Mouse (Mus musculus): ENCODE measurements around the gene Adrm1. TPM values are rescaled to one million over a fixed set of nuclear protein-coding genes. Genes with fewer than 3 reads are reported as not detected.

Gene Adrm1
- polyA plus RNA-seq, 1 experiment, result 148 TPM

DNA sequence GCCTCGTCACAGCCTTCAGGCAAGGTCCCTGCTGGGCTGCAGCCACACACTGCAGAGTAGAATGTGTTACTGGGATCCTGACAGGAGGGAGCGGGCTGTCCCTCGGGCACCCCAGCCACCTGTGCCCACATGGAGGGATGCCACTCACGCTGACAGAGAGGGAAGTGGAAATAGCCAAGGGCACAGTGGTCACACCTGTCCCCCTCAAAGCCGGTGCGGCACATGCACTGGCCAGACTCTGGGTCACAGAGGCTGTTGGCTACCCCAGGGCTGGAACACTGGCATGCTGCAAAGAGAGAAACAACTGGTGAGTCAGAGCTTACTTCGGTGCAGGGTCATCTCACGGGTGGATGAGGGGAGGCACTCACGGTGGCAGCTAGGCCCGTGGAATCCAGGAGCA lies 27.5 kb downstream of the Adrm1 start:
- no peak for TF ChIP-seq POLR2A (IDR thresholded peaks at IDR 0.05; ENCODE audit: low read depth, low read length)
- TF ChIP-seq CTCF (IDR thresholded peaks at IDR 0.05; ENCODE audit: extremely low read depth, insufficient read length, insufficient replicate concordance, low read depth, low read length), result no peak
- H3K4me1 ChIP-seq (ENCODE audit: control insufficient read depth, insufficient read depth, insufficient read length, low read length), result no peaks in the 10 kb centered on the region
- WGBS, result 92% methylated on average over 10 of the region's 10 CpGs
- H3K36me3 ChIP-seq (ENCODE audit: control insufficient read depth, insufficient read depth, low read length), result no peaks in the 10 kb centered on the region
- no peak overlapping the region for H3K4me3 ChIP-seq (ENCODE audit: low read depth, low read length)
- no peak overlapping the region for H3K27ac ChIP-seq (ENCODE audit: insufficient read depth, low read depth, low read length)
- H3K27me3 ChIP-seq (ENCODE audit: control insufficient read depth, insufficient read depth, low read length), result no peaks in the 10 kb centered on the region

DNA sequence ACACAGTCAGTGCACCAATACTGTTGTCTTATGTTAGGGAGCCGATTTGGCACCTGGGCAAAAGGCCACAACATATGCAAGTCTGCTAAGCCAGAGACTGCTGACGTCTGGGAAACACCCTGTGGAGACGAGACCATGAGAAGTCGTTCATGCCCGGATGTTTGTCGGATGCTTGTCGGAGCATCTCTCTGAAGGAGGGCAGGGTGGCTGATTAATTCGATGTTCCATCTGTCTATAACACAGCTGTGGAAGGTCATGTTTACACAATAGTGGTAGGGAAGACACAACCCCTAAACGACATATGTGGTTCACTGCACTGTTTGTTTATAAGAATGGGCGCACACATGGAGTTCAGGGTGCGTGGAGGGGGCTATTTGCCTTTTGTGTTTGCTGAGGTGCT lies 29.4 kb downstream of the Adrm1 start:
- Histone ChIP-seq H3K4me3 (ENCODE audit: low read depth, low read length) (no peak overlapping the region), H3K36me3 (ENCODE audit: control insufficient read depth, insufficient read depth, low read length) (no peaks in the 10 kb centered on the region), H3K27me3 (ENCODE audit: control insufficient read depth, insufficient read depth, low read length) (no peaks in the 10 kb centered on the region), H3K4me1 (ENCODE audit: control insufficient read depth, insufficient read depth, insufficient read length, low read length) (no peaks in the 10 kb centered on the region), H3K27ac (ENCODE audit: insufficient read depth, low read depth, low read length) (no peak overlapping the region)
- WGBS, result 63% methylated on average over 11 of the region's 11 CpGs
- TF ChIP-seq CTCF (IDR thresholded peaks at IDR 0.05; ENCODE audit: extremely low read depth, insufficient read length, insufficient replicate concordance, low read depth, low read length), result no peak
- TF ChIP-seq POLR2A (IDR thresholded peaks at IDR 0.05; ENCODE audit: low read depth, low read length), result no peak

DNA sequence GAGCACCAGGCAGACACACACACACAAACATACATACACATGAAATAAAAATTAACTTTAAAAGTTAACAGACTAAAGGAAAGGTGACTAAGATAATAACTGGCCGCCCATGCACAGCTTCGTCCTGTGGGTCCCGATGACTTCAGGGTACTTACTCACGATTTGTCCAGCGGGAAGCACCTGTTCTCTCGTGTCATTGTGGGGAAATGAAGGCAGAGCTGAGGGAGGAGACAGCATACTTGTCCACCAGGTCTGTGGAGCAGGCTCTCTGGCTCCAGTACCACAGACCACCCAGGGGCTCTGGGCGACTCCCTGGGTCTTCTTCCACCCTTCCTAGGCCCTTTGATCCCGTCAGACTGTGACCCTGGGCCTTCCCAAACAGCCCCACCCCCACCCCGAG lies 30.0 kb downstream of the Adrm1 start:
- no peaks in the 10 kb centered on the region for H3K36me3 ChIP-seq (ENCODE audit: control insufficient read depth, insufficient read depth, low read length)
- no peaks in the 10 kb centered on the region for H3K27me3 ChIP-seq (ENCODE audit: control insufficient read depth, insufficient read depth, low read length)
- no peaks in the 10 kb centered on the region for H3K4me1 ChIP-seq (ENCODE audit: control insufficient read depth, insufficient read depth, insufficient read length, low read length)
- TF ChIP-seq CTCF (IDR thresholded peaks at IDR 0.05; ENCODE audit: extremely low read depth, insufficient read length, insufficient replicate concordance, low read depth, low read length) (no peak), POLR2A (IDR thresholded peaks at IDR 0.05; ENCODE audit: low read depth, low read length) (no peak)
- H3K27ac ChIP-seq (ENCODE audit: insufficient read depth, low read depth, low read length), result no peak overlapping the region
- no peak overlapping the region for H3K4me3 ChIP-seq (ENCODE audit: low read depth, low read length)
- 76% methylated on average over 9 of the region's 9 CpGs for WGBS

DNA sequence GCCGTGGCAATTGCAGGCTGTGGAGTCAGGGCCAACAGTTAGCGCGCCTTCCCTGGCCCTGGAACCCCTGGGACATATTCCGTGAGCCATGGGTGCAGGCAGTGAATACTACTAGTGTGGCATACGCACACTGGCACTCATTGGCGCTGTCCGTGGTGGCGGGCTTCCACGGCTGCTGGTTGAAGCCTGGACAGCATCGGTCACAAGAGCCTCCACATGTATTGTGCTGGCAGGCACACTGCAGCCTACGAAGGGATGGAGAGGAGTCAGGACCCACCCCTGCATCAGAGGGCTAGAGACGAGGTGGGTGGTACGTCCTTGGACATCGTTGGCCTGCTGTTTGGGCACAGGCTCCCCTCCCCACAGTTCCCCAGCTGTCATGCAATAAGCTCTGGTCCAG lies 31.0 kb downstream of the Adrm1 start:
- WGBS, result 94% methylated on average over 14 of the region's 14 CpGs
- H3K36me3 ChIP-seq (ENCODE audit: control insufficient read depth, insufficient read depth, low read length), result no peaks in the 10 kb centered on the region
- H3K27me3 ChIP-seq (ENCODE audit: control insufficient read depth, insufficient read depth, low read length), result no peaks in the 10 kb centered on the region
- no peak overlapping the region for H3K4me3 ChIP-seq (ENCODE audit: low read depth, low read length)
- H3K4me1 ChIP-seq (ENCODE audit: control insufficient read depth, insufficient read depth, insufficient read length, low read length), result no peaks in the 10 kb centered on the region
- no peak for TF ChIP-seq POLR2A (IDR thresholded peaks at IDR 0.05; ENCODE audit: low read depth, low read length)
- TF ChIP-seq CTCF (IDR thresholded peaks at IDR 0.05; ENCODE audit: extremely low read depth, insufficient read length, insufficient replicate concordance, low read depth, low read length), result no peak
- no peak overlapping the region for H3K27ac ChIP-seq (ENCODE audit: insufficient read depth, low read depth, low read length)

DNA sequence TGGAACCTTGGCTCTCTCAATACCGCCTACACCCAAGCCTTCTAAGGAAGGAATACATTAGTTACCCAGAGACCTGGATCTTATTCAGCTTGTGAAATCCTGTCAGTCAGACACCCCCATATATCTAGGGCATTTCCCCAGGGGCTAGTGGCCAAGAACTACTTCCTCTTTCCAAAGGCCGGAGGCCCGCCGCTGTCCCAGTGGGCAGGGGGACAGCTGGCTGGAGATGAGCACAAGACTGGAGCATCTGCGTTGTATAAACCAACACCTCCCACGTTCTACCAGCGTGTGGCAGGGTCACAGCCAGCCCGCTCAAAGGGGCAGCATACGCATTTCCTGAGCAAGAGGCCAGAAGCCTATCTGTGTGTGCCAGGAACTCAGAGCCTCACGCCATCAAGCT lies 31.5 kb downstream of the Adrm1 start:
- Histone ChIP-seq H3K4me3 (ENCODE audit: low read depth, low read length) (no peak overlapping the region), H3K36me3 (ENCODE audit: control insufficient read depth, insufficient read depth, low read length) (no peaks in the 10 kb centered on the region), H3K4me1 (ENCODE audit: control insufficient read depth, insufficient read depth, insufficient read length, low read length) (no peaks in the 10 kb centered on the region), H3K27ac (ENCODE audit: insufficient read depth, low read depth, low read length) (no peak overlapping the region), H3K27me3 (ENCODE audit: control insufficient read depth, insufficient read depth, low read length) (no peaks in the 10 kb centered on the region)
- TF ChIP-seq POLR2A (IDR thresholded peaks at IDR 0.05; ENCODE audit: low read depth, low read length) (no peak), CTCF (IDR thresholded peaks at IDR 0.05; ENCODE audit: extremely low read depth, insufficient read length, insufficient replicate concordance, low read depth, low read length) (no peak)
- 79% methylated on average over 10 of the region's 10 CpGs for WGBS

DNA sequence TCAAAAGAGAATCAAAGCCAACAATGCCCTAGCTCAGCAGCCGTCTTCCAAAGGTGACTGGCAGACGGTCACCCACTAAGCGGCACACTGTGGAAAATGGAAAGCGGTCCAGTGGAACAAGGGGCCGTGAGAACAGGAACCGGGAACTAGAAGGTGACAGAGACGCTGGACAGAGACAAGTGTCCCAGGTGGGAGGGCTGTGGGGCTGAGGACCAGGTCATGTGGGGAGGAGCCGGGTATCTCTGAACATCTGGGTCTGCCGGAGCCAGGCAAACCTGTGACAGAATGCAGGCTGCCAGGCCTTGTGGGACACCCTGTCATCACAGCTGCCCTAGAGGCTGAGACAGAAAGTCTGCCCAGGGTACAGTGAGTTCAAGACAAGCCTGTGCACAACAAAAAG lies 33.2 kb downstream of the Adrm1 start:
- TF ChIP-seq CTCF (IDR thresholded peaks at IDR 0.05; ENCODE audit: extremely low read depth, insufficient read length, insufficient replicate concordance, low read depth, low read length), result no peak
- TF ChIP-seq POLR2A (IDR thresholded peaks at IDR 0.05; ENCODE audit: low read depth, low read length), result no peak
- Histone ChIP-seq H3K4me3 (ENCODE audit: low read depth, low read length) (no peak overlapping the region), H3K36me3 (ENCODE audit: control insufficient read depth, insufficient read depth, low read length) (no peaks in the 10 kb centered on the region), H3K27ac (ENCODE audit: insufficient read depth, low read depth, low read length) (no peak overlapping the region), H3K27me3 (ENCODE audit: control insufficient read depth, insufficient read depth, low read length) (no peaks in the 10 kb centered on the region), H3K4me1 (ENCODE audit: control insufficient read depth, insufficient read depth, insufficient read length, low read length) (no peaks in the 10 kb centered on the region)
- 83% methylated on average over 9 of the region's 9 CpGs for WGBS

DNA sequence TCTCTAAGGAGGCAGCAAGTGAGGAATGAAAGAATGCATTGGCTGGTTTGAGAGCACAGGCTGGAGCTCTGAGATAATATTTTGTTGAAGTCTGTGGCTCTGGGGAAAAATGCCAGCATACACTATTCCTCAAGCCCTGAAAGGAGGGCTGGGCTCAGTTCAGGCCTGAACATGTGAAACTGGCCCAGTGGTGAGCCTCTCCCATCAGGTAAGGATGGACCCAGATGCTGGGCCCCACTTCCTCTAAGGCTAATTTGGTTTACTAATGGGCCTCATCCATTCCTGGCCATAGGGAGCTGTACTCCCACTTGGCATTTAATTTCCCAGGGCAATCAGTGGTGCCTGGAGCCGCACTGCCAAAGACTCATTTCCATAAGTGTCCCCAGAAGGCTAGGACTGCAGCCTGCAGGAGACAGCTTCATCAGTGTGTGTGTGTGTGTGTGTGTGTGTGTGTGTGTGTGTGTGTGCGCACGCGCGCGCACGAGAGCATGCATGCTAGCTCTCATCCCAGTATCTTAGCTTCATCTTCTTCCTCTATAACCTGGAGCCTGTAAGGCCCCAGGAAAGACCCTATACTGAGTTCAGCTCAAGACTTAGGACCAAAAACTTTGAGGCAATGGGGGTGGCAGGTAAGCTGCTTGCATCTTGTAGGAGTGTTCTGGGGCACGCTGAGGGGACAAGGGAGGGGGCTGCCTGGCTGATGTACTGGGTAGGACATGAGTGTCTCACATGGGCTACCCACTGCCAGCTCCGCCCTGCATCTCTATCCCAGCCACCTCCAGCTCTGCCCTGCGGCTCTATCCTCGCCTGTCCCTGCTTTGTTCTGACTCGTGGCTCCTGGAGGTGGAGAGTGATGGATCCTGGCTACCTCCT lies 34.0 kb downstream of the Adrm1 start:
- WGBS, result 91% methylated on average over 12 of the region's 12 CpGs
- H3K4me3 ChIP-seq (ENCODE audit: low read depth, low read length), result no peak overlapping the region
- TF ChIP-seq POLR2A (IDR thresholded peaks at IDR 0.05; ENCODE audit: low read depth, low read length), result no peak
- no peak for TF ChIP-seq CTCF (IDR thresholded peaks at IDR 0.05; ENCODE audit: extremely low read depth, insufficient read length, insufficient replicate concordance, low read depth, low read length)
- no peaks in the 10 kb centered on the region for H3K27me3 ChIP-seq (ENCODE audit: control insufficient read depth, insufficient read depth, low read length)
- H3K27ac ChIP-seq (ENCODE audit: insufficient read depth, low read depth, low read length), result no peak overlapping the region
- no peaks in the 10 kb centered on the region for H3K4me1 ChIP-seq (ENCODE audit: control insufficient read depth, insufficient read depth, insufficient read length, low read length)
- H3K36me3 ChIP-seq (ENCODE audit: control insufficient read depth, insufficient read depth, low read length), result no peaks in the 10 kb centered on the region
